Mouse (Mus musculus): ENCODE data around the gene Rorb. TPM values are rescaled to one million over a fixed set of nuclear protein-coding genes. Genes with fewer than 3 reads are reported as not detected.

The Rorb gene
- polyA plus RNA-seq, 1 experiment from 2014 or later: 0.64 TPM

- H3K36me3 ChIP-seq: no peaks in the 10 kb centered on the region
- H3K4me1 ChIP-seq (replicated peaks): no peaks in the 10 kb centered on the region
- no peak overlapping the region for H3K9ac ChIP-seq
- no peak for ATAC-seq
- H3K4me3 ChIP-seq (replicated peaks): no peak overlapping the region
- H3K4me2 ChIP-seq (replicated peaks): no peak overlapping the region
- H3K9me3 ChIP-seq: no peaks in the 10 kb centered on the region
- no peak overlapping the region for H3K27ac ChIP-seq
- 82% methylated on average over 8 of the region's 8 CpGs for WGBS
- no peaks in the 10 kb centered on the region for H3K27me3 ChIP-seq (replicated peaks)
These were observed 112.0 kb downstream of the Rorb start for GRCm38 (mm10) chr19:18998966-18999365.

DNA sequence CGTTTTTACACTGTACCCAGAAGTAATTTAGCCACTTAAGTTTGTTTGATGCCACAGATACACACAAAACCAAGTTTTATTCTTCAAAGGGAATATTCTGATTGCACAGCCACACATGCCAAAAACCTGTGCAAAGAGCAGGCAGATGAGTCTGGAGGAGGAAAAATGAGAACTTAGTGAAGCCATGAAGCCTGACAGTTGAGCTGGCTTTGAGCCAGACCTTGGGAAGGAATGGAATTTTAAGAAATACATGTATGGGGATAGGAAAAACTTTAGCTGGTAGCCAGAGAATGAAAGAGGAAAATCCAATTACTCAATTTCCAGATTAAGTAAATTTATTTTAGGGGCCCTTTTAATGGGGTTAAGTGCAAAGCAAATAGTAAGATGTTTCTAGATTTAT is 113.3 kb downstream of the Rorb start:
- WGBS: 72% methylated on average over 1 of the region's 1 CpGs
- no peak overlapping the region for H3K4me3 ChIP-seq (replicated peaks)

GRCm38 (mm10) chr19:18979996-18980395 is 131.0 kb downstream of the Rorb start:
- WGBS: 79% methylated on average over 5 of the region's 5 CpGs

More for the DNA sequence above, 113.3 kb downstream of the Rorb start:
- H3K9ac ChIP-seq: no peak overlapping the region
- H3K4me2 ChIP-seq (replicated peaks): no peak overlapping the region
- no peak overlapping the region for H3K27ac ChIP-seq
- no peaks in the 10 kb centered on the region for H3K4me1 ChIP-seq (replicated peaks)
- no peak for ATAC-seq
- H3K27me3 ChIP-seq (replicated peaks): no peaks in the 10 kb centered on the region
- H3K9me3 ChIP-seq: no peaks in the 10 kb centered on the region
- H3K36me3 ChIP-seq: no peaks in the 10 kb centered on the region

GRCm38 (mm10) chr19:18974796-18975660 is 136.0 kb downstream of the Rorb start:
- Histone ChIP-seq H3K4me2 (replicated peaks) (no peak overlapping the region), H3K9ac (no peak overlapping the region), H3K36me3 (no peaks in the 10 kb centered on the region), H3K4me1 (replicated peaks) (no peaks in the 10 kb centered on the region), H3K27ac (no peak overlapping the region), H3K27me3 (replicated peaks) (no peaks in the 10 kb centered on the region), H3K9me3 (no peaks in the 10 kb centered on the region), H3K4me3 (replicated peaks) (no peak overlapping the region)
- ATAC-seq: no peak
- WGBS: 63% methylated on average over 5 of the region's 5 CpGs

More at GRCm38 (mm10) chr19:18979996-18980395, 131.0 kb downstream of the Rorb start:
- Histone ChIP-seq H3K9me3 (no peaks in the 10 kb centered on the region), H3K27ac (no peak overlapping the region), H3K27me3 (replicated peaks) (no peaks in the 10 kb centered on the region), H3K4me1 (replicated peaks) (no peaks in the 10 kb centered on the region), H3K9ac (no peak overlapping the region), H3K4me3 (replicated peaks) (no peak overlapping the region), H3K4me2 (replicated peaks) (no peak overlapping the region), H3K36me3 (no peaks in the 10 kb centered on the region)
- no peak for ATAC-seq

GRCm38 (mm10) chr19:18969386-18969785 is 141.6 kb downstream of the Rorb start:
- no peaks in the 10 kb centered on the region for H3K36me3 ChIP-seq
- no peak overlapping the region for H3K27ac ChIP-seq
- no peaks in the 10 kb centered on the region for H3K4me1 ChIP-seq (replicated peaks)
- no peaks in the 10 kb centered on the region for H3K9me3 ChIP-seq
- H3K4me2 ChIP-seq (replicated peaks): no peak overlapping the region
- ATAC-seq: no peak
- no peaks in the 10 kb centered on the region for H3K27me3 ChIP-seq (replicated peaks)
- no peak overlapping the region for H3K4me3 ChIP-seq (replicated peaks)
- H3K9ac ChIP-seq: no peak overlapping the region
- 71% methylated on average over 8 of the region's 8 CpGs for WGBS

GRCm38 (mm10) chr19:18967307-18967706 is 143.7 kb downstream of the Rorb start:
- H3K9ac ChIP-seq: no peak overlapping the region
- H3K36me3 ChIP-seq: no peaks in the 10 kb centered on the region
- no peak overlapping the region for H3K27ac ChIP-seq
- no peak overlapping the region for H3K4me3 ChIP-seq (replicated peaks)
- no peaks in the 10 kb centered on the region for H3K9me3 ChIP-seq
- H3K27me3 ChIP-seq (replicated peaks): no peaks in the 10 kb centered on the region
- no peaks in the 10 kb centered on the region for H3K4me1 ChIP-seq (replicated peaks)
- 74% methylated on average over 4 of the region's 4 CpGs for WGBS
- H3K4me2 ChIP-seq (replicated peaks): no peak overlapping the region
- no peak for ATAC-seq

DNA sequence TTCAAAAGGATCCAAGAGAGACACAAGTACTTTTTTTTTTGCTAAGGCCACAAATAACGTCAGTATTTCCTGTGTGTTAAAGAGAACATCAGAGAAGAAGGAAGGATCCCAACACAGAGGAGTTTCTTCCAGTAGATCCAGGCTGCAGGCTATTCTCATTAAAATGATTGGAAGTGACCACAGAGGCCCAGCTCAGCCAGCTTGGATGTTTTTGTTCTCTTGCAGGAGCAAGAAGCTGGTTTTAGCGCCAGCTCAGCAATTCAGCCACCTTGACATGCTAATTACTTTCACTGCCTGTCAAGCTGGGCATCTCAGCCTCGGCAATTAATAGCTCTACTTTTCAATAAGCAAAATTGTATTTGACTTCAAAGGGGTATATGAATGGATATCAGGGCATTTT is 151.1 kb downstream of the Rorb start:
- 28% methylated on average over 3 of the region's 3 CpGs for WGBS
- H3K27me3 ChIP-seq (replicated peaks): no peaks in the 10 kb centered on the region
- ATAC-seq: no peak
- no peaks in the 10 kb centered on the region for H3K4me1 ChIP-seq (replicated peaks)
- H3K36me3 ChIP-seq: no peaks in the 10 kb centered on the region
- H3K4me3 ChIP-seq (replicated peaks): no peak overlapping the region
- no peak overlapping the region for H3K4me2 ChIP-seq (replicated peaks)
- no peaks in the 10 kb centered on the region for H3K9me3 ChIP-seq
- H3K9ac ChIP-seq: no peak overlapping the region
- no peak overlapping the region for H3K27ac ChIP-seq

DNA sequence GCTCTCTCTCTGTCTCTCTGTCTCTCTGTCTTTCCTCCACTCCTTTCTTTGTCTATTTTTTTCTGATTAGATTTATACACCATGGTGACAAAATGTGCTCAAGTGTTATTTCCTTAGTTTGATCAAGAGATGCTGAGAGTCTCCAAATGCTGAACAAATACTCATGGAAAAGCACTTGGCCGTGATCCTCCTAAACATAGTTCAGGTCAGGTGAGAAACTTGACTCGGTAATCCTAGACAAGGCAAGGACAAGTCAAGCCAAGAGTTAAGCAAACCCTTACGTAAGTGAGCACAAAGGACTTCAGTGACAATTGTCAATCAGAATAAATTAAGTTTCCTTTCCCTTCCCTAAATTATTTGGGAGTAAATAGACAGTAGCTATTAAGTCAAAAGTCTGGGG is 158.2 kb downstream of the Rorb start:
- H3K4me2 ChIP-seq (replicated peaks): no peak overlapping the region
- H3K9ac ChIP-seq: no peak overlapping the region
- H3K4me1 ChIP-seq (replicated peaks): no peaks in the 10 kb centered on the region
- no peak overlapping the region for H3K4me3 ChIP-seq (replicated peaks)
- H3K27ac ChIP-seq: no peak overlapping the region
- H3K36me3 ChIP-seq: no peaks in the 10 kb centered on the region
- H3K9me3 ChIP-seq: no peaks in the 10 kb centered on the region
- no peak for ATAC-seq
- 89% methylated on average over 3 of the region's 3 CpGs for WGBS
- H3K27me3 ChIP-seq (replicated peaks): no peaks in the 10 kb centered on the region

DNA sequence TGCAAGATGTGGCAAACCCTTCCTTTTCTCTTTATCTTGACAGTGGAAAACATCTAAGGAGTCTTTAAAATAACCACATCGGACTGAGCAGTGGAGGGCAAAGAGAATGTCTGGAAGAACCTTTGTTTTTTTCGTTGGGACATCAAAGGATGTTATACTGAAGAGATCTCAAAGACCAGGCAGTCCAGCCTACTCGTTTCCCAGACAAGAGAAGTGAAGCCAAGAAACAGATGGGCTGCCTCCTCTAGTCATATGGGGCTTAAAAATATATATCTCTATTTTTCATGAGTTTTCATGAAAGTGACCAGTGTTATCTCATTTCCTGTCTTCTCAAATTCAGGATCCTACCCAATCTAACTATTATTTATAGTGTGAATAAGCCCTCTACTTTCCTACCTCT is 163.8 kb downstream of the Rorb start:
- WGBS: 66% methylated on average over 3 of the region's 3 CpGs
- Histone ChIP-seq H3K9ac (no peak overlapping the region), H3K4me3 (replicated peaks) (no peak overlapping the region), H3K9me3 (no peaks in the 10 kb centered on the region), H3K36me3 (no peaks in the 10 kb centered on the region), H3K4me1 (replicated peaks) (no peaks in the 10 kb centered on the region), H3K4me2 (replicated peaks) (no peak overlapping the region), H3K27me3 (replicated peaks) (no peaks in the 10 kb centered on the region), H3K27ac (no peak overlapping the region)
- ATAC-seq: no peak

GRCm38 (mm10) chr19:18945265-18945664 is 165.7 kb downstream of the Rorb start:
- H3K27me3 ChIP-seq (replicated peaks): no peaks in the 10 kb centered on the region
- no peak for ATAC-seq
- H3K4me2 ChIP-seq (replicated peaks): no peak overlapping the region
- no peak overlapping the region for H3K9ac ChIP-seq
- WGBS: 88% methylated on average over 3 of the region's 3 CpGs
- H3K27ac ChIP-seq: no peak overlapping the region
- H3K36me3 ChIP-seq: no peaks in the 10 kb centered on the region
- H3K9me3 ChIP-seq: no peaks in the 10 kb centered on the region
- no peak overlapping the region for H3K4me3 ChIP-seq (replicated peaks)
- H3K4me1 ChIP-seq (replicated peaks): no peaks in the 10 kb centered on the region

DNA sequence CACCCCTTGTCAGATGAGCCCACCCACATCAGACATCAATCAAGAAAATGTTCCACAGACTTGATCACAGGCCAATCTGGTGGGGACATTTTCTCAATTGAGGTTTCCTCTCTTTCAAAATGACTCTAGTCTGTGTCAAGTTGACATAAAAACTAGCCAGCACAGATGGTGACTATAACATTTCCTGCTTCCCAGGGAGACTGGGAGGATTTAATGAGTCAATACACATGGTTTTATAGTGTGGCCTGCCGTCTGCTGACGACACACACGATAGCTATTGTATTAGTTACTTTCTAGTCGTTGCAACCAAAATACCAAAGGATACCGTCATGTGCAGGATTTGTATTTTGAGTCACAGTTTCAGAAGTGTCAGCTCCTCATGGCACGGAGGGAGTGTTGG is 169.6 kb downstream of the Rorb start:
- H3K27me3 ChIP-seq (replicated peaks): no peaks in the 10 kb centered on the region
- WGBS: 85% methylated on average over 6 of the region's 6 CpGs
- H3K4me2 ChIP-seq (replicated peaks): no peak overlapping the region
- no peak for ATAC-seq
- H3K36me3 ChIP-seq: no peaks in the 10 kb centered on the region
- H3K9me3 ChIP-seq: no peaks in the 10 kb centered on the region
- H3K4me3 ChIP-seq (replicated peaks): no peak overlapping the region
- no peaks in the 10 kb centered on the region for H3K4me1 ChIP-seq (replicated peaks)
- H3K9ac ChIP-seq: no peak overlapping the region
- H3K27ac ChIP-seq: no peak overlapping the region

DNA sequence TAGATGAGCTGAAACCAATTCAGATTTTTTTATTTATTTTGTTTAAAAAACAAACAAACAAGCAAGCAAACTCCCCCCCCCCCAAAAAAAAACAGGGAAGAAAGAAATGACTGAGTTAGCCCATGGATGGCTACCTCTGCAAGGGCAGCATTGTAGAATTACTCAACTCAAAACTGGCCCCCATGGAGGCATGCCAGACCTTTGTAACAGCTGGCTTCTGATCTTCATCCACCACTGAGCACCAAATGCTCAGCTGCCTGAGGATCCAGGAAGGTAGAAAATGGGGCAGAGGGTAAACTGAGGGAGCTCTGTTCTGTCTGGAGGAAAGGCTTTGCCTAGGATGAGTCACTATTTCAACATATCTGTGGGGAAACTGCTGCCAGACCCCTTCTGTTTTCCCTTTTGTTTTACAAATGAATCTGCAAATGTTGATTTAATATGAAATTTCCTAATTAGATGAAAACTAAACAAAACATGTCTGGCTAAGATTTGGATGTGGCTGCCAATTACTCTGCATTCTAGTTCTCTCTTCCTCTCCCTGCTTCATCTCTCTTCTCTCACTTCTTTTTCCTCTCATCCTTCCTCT is 199.1 kb downstream of the Rorb start:
- H3K4me1 ChIP-seq (replicated peaks): no peaks in the 10 kb centered on the region
- no peaks in the 10 kb centered on the region for H3K9me3 ChIP-seq
- ATAC-seq: no peak

GRCm38 (mm10) chr19:18909641-18910040 is 201.4 kb downstream of the Rorb start:
- 75% methylated on average over 3 of the region's 3 CpGs for WGBS
- no peaks in the 10 kb centered on the region for H3K36me3 ChIP-seq
- no peaks in the 10 kb centered on the region for H3K4me1 ChIP-seq (replicated peaks)
- H3K4me2 ChIP-seq (replicated peaks): no peak overlapping the region
- no peak overlapping the region for H3K4me3 ChIP-seq (replicated peaks)
- H3K27ac ChIP-seq: no peak overlapping the region
- H3K27me3 ChIP-seq (replicated peaks): no peaks in the 10 kb centered on the region
- no peak overlapping the region for H3K9ac ChIP-seq
- no peaks in the 10 kb centered on the region for H3K9me3 ChIP-seq
- no peak for ATAC-seq

More for the DNA sequence above, 199.1 kb downstream of the Rorb start:
- H3K27me3 ChIP-seq (replicated peaks): no peaks in the 10 kb centered on the region
- no peak overlapping the region for H3K9ac ChIP-seq
- H3K4me2 ChIP-seq (replicated peaks): no peak overlapping the region
- no peak overlapping the region for H3K27ac ChIP-seq
- no peak overlapping the region for H3K4me3 ChIP-seq (replicated peaks)
- H3K36me3 ChIP-seq: no peaks in the 10 kb centered on the region
